Mouse (Mus musculus): ENCODE data around the gene Tmem80. TPM values are rescaled to one million over a fixed set of nuclear protein-coding genes. Genes with fewer than 3 reads are reported as not detected.

Gene Tmem80
- polyA plus RNA-seq, 2 experiments: 23.4 to 55.6 TPM

GRCm38 (mm10) chr7:141297926-141298650, 29.5 kb upstream of the Tmem80 start:
- no peak for DNase-seq (ENCODE audit: low spot score)
- H3K4me2 ChIP-seq (replicated peaks; ENCODE audit: low read depth, low read length, severe bottlenecking): no peak overlapping the region
- no peak for TF ChIP-seq POLR2A (IDR thresholded peaks at IDR 0.05; ENCODE audit: borderline replicate concordance, extremely low read depth, insufficient read depth, insufficient read length)
- peaks cover 25% of the 10 kb centered on the region for H3K27me3 ChIP-seq (ENCODE audit: control insufficient read depth, insufficient read depth, low read length)
- WGBS: 82% methylated on average over 3 of the region's 3 CpGs
- no peaks in the 10 kb centered on the region for H3K4me1 ChIP-seq (ENCODE audit: control insufficient read depth, insufficient read depth, low read length)
- no peak overlapping the region for H3K27ac ChIP-seq (replicated peaks; ENCODE audit: low read depth, low read length)
- no peak overlapping the region for H3K9ac ChIP-seq (ENCODE audit: low read depth, low read length, severe bottlenecking)
- H3K4me3 ChIP-seq (replicated peaks; ENCODE audit: low read length): no peak overlapping the region
- ATAC-seq (ENCODE audit: low FRiP score, low read depth): no peak
- no peaks in the 10 kb centered on the region for H3K9me3 ChIP-seq (ENCODE audit: control insufficient read depth, low read length)
- H3K36me3 ChIP-seq (ENCODE audit: control insufficient read depth, insufficient read depth, low read length): peaks cover 43% of the 10 kb centered on the region

- no peak overlapping the region for H3K4me3 ChIP-seq (replicated peaks; ENCODE audit: low read length)
- no peak overlapping the region for H3K27ac ChIP-seq (replicated peaks; ENCODE audit: low read depth, low read length)
- no peak overlapping the region for H3K9ac ChIP-seq (ENCODE audit: low read depth, low read length, severe bottlenecking)
- H3K9me3 ChIP-seq (ENCODE audit: control insufficient read depth, low read length): no peaks in the 10 kb centered on the region
- H3K27me3 ChIP-seq (ENCODE audit: control insufficient read depth, insufficient read depth, low read length): peaks cover 14% of the 10 kb centered on the region
- no peak for TF ChIP-seq POLR2A (IDR thresholded peaks at IDR 0.05; ENCODE audit: borderline replicate concordance, extremely low read depth, insufficient read depth, insufficient read length)
- DNase-seq (ENCODE audit: low spot score) (no peak), ATAC-seq (ENCODE audit: low FRiP score, low read depth) (no peak)
- 95% methylated on average over 8 of the region's 8 CpGs for WGBS
- H3K36me3 ChIP-seq (ENCODE audit: control insufficient read depth, insufficient read depth, low read length): peaks cover 53% of the 10 kb centered on the region
- H3K4me1 ChIP-seq (ENCODE audit: control insufficient read depth, insufficient read depth, low read length): no peaks in the 10 kb centered on the region
- no peak overlapping the region for H3K4me2 ChIP-seq (replicated peaks; ENCODE audit: low read depth, low read length, severe bottlenecking)
These were observed 28.4 kb upstream of the Tmem80 start for GRCm38 (mm10) chr7:141299175-141299574.

GRCm38 (mm10) chr7:141301386-141301785, 26.2 kb upstream of the Tmem80 start:
- Histone ChIP-seq H3K36me3 (ENCODE audit: control insufficient read depth, insufficient read depth, low read length) (peaks cover 74% of the 10 kb centered on the region), H3K9ac (ENCODE audit: low read depth, low read length, severe bottlenecking) (no peak overlapping the region), H3K27me3 (ENCODE audit: control insufficient read depth, insufficient read depth, low read length) (no peaks in the 10 kb centered on the region), H3K27ac (replicated peaks; ENCODE audit: low read depth, low read length) (no peak overlapping the region), H3K9me3 (ENCODE audit: control insufficient read depth, low read length) (no peaks in the 10 kb centered on the region), H3K4me1 (ENCODE audit: control insufficient read depth, insufficient read depth, low read length) (no peaks in the 10 kb centered on the region), H3K4me3 (replicated peaks; ENCODE audit: low read length) (no peak overlapping the region), H3K4me2 (replicated peaks; ENCODE audit: low read depth, low read length, severe bottlenecking) (no peak overlapping the region)
- TF ChIP-seq POLR2A (IDR thresholded peaks at IDR 0.05; ENCODE audit: borderline replicate concordance, extremely low read depth, insufficient read depth, insufficient read length): no peak
- no peak for ATAC-seq (ENCODE audit: low FRiP score, low read depth)
- DNase-seq (ENCODE audit: low spot score): no peak
- 96% methylated on average over 9 of the region's 9 CpGs for WGBS

- H3K4me3 ChIP-seq (replicated peaks; ENCODE audit: low read length): no peak overlapping the region
- H3K9ac ChIP-seq (ENCODE audit: low read depth, low read length, severe bottlenecking): no peak overlapping the region
- 81% methylated on average over 1 of the region's 1 CpGs for WGBS
- TF ChIP-seq POLR2A (IDR thresholded peaks at IDR 0.05; ENCODE audit: borderline replicate concordance, extremely low read depth, insufficient read depth, insufficient read length): no peak
- no peak for ATAC-seq (ENCODE audit: low FRiP score, low read depth)
- no peak for DNase-seq (ENCODE audit: low spot score)
- peaks cover 76% of the 10 kb centered on the region for H3K36me3 ChIP-seq (ENCODE audit: control insufficient read depth, insufficient read depth, low read length)
- no peaks in the 10 kb centered on the region for H3K27me3 ChIP-seq (ENCODE audit: control insufficient read depth, insufficient read depth, low read length)
- H3K27ac ChIP-seq (replicated peaks; ENCODE audit: low read depth, low read length): no peak overlapping the region
- H3K4me1 ChIP-seq (ENCODE audit: control insufficient read depth, insufficient read depth, low read length): no peaks in the 10 kb centered on the region
- H3K4me2 ChIP-seq (replicated peaks; ENCODE audit: low read depth, low read length, severe bottlenecking): no peak overlapping the region
- H3K9me3 ChIP-seq (ENCODE audit: control insufficient read depth, low read length): no peaks in the 10 kb centered on the region
These were observed 24.8 kb upstream of the Tmem80 start for GRCm38 (mm10) chr7:141302702-141303268.

- Histone ChIP-seq H3K27me3 (ENCODE audit: control insufficient read depth, insufficient read depth, low read length) (no peaks in the 10 kb centered on the region), H3K9ac (ENCODE audit: low read depth, low read length, severe bottlenecking) (no peak overlapping the region), H3K4me3 (replicated peaks; ENCODE audit: low read length) (no peak overlapping the region), H3K9me3 (ENCODE audit: control insufficient read depth, low read length) (no peaks in the 10 kb centered on the region), H3K4me1 (ENCODE audit: control insufficient read depth, insufficient read depth, low read length) (no peaks in the 10 kb centered on the region), H3K36me3 (ENCODE audit: control insufficient read depth, insufficient read depth, low read length) (peaks cover 88% of the 10 kb centered on the region), H3K27ac (replicated peaks; ENCODE audit: low read depth, low read length) (no peak overlapping the region), H3K4me2 (replicated peaks; ENCODE audit: low read depth, low read length, severe bottlenecking) (no peak overlapping the region)
- WGBS: 84% methylated on average over 4 of the region's 4 CpGs
- DNase-seq (ENCODE audit: low spot score) (no peak), ATAC-seq (ENCODE audit: low FRiP score, low read depth) (no peak)
- TF ChIP-seq POLR2A (IDR thresholded peaks at IDR 0.05; ENCODE audit: borderline replicate concordance, extremely low read depth, insufficient read depth, insufficient read length): no peak
These were observed 23.0 kb upstream of the Tmem80 start for GRCm38 (mm10) chr7:141304537-141304936.
